Mouse (Mus musculus) gastrocnemius, adult 18-20 months (tissue): ENCODE results near the gene Nphs2. TPM values are rescaled to one million over a fixed set of nuclear protein-coding genes. Genes with fewer than 3 reads are reported as not detected.
"Not testable (repeated sequence)": the region's sequence is repeated elsewhere in the genome, so short reads cannot be mapped to it uniquely, and the experiment has no call there.

ENCODE experiments used
- DNase-seq: peaks from one replicate; pipeline ENCODE4 v3.0.0; 2021; ENCODE audit warnings: low spot score
- long read RNA-seq, 2 experiments: library from polyadenylated mRNA; stranded (forward); transcript quantifications; one replicate each; pipeline ENCODE4 v2.0.0; 2021
- total RNA-seq, 2 experiments: library from RNA; stranded (reverse); gene quantifications; 2 replicates each; pipeline ENCODE4 v1.2.3; 2021

The Nphs2 gene
- total RNA-seq = not detected
- long read RNA-seq, experiment 1 = 0 reads
- long read RNA-seq, experiment 2 = 0 reads

DNA sequence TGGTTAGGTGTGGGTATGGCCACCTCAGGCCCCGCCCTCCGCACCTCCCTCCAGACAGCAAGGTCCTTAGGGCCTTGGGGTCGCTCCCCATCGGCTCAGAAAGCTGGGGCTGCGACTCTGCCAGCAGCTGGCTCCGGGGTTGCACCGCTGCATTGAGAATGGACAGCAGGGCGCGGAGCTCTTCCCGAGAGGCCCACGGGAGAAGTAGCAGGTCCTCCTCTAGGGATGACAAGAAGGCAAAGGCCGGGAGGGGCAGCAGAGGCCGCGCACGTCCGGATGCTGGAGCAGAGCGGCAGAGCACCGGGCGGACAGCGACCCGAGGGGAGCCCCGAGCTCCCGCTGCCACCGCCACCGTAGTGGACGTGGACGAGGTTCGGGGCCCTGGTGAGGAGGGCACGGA lies at the start of gene Nphs2:
Nphs2 (plus strand) TSS at position 98 of the 400 bp plus-strand sequence.
- DNase-seq = no peak

GRCm38 (mm10) chr1:156263352-156263751 lies 47.2 kb upstream of the Nphs2 start:
- DNase-seq = peak; percentile 28

- DNase-seq = no peak
These were observed 46.6 kb upstream of the Nphs2 start for GRCm38 (mm10) chr1:156263946-156264345.

DNA sequence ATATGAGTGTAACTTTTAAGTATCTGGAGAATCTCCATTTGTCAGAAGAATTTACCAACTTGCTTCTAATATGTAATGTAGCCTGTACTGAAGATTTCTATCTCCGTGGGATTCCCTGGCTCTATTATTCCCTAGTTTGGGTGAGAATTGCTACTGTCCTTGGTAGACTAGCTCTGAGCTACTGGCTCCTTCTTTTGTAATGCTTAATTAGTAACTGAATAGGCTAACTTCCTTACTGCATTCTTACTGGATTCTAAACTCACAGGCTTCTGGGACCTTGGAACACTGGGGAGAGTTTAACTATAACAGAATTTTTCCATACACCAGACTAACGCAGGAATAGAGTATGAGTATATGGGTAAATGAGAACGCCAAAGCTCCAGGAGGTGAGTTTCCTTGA lies 42.0 kb upstream of the Nphs2 start:
- not testable (repeated sequence) for DNase-seq

DNA sequence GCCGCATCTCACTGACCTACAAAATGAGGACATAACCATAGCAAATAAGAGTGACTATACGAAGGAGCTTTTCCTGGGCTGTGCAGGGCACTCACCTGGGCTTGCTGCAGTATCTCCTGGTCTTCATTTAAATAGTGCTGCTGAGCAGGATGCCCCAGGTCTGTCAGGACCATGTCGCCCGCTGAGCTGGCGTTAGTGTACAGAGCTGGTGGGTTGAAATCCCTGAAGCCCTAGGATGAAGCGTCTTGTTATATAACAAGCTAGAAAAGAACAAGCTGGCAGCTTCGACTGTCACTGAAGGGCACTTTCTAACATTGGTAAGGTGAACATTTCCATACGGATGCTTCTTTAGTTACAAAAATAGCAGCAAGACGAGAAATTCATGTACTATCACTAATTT lies 40.1 kb upstream of the Nphs2 start:
- DNase-seq = no peak

GRCm38 (mm10) chr1:156271654-156272053 lies 38.9 kb upstream of the Nphs2 start:
- DNase-seq = no peak

DNA sequence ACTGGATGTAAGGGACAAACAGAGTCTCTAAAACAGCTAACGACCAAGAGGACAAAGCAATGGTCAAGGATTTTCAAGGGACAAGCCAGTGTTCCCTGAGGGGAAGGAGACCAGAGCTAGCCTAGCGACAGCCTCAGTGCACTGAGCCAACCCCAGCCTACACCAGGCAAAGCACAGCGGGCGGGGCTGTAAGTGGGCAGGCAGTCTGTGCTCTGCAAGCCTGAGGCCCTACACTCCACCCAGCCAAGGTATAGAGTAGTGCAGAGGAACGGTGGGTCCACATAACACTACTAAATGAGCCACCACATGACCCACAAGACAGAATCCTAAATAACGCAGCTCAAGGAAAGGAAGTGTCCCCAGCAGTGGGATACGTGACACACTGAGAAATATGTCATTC lies 36.9 kb upstream of the Nphs2 start:
- DNase-seq = no peak

GRCm38 (mm10) chr1:156280131-156280530 lies 30.4 kb upstream of the Nphs2 start:
- no peak for DNase-seq

DNA sequence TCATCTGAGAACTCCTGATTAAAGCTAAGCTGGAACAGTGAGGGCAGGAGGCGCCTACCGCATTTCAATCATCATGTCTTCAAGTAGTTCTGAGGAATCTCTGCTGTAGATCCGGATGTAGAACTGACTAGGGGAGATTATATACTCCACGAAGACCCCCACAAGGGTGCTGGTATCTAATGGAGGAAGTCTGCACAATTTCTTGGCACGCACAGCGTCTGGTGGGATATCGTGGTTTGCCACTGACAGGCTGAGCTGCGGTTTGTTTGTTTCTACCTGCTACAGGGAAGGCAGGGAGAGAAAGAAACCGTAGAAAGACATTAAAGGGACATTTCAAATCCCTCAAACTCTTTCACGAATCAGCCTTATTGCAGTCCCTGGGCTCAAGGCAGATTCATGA lies 26.3 kb upstream of the Nphs2 start:
- DNase-seq = no peak

GRCm38 (mm10) chr1:156284851-156285540 lies 25.5 kb upstream of the Nphs2 start:
- DNase-seq = no peak

GRCm38 (mm10) chr1:156285541-156285896 lies 25.0 kb upstream of the Nphs2 start:
- no peak for DNase-seq

GRCm38 (mm10) chr1:156288556-156289221 lies 21.8 kb upstream of the Nphs2 start:
- no peak for DNase-seq

GRCm38 (mm10) chr1:156289222-156289587 lies 21.3 kb upstream of the Nphs2 start:
- DNase-seq = not testable (repeated sequence)

DNA sequence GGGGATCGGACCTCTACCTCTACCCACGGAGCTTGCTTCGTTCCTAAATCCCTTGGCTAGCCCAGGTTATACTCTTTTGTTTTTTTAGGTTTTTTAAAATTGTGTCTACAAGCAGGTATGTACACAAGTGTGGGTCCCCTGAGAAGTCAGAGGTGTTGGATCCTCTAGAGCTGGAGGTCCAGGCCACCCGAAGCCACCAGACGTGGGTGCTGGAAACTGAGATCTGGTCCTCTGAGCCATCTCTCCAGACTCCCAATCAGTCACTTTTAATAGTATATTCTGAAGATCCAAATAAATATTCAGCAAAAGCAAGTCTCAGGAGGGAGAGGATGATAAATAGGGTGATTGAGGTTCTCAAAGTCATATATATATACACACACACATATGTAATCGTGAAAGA lies 20.5 kb upstream of the Nphs2 start:
- no peak for DNase-seq

- DNase-seq = no peak
These were observed 7.4 kb upstream of the Nphs2 start, which contains the start of gene Tdrd5 for GRCm38 (mm10) chr1:156302911-156303749. Tdrd5 (minus strand) TSS chr1:156303664.

DNA sequence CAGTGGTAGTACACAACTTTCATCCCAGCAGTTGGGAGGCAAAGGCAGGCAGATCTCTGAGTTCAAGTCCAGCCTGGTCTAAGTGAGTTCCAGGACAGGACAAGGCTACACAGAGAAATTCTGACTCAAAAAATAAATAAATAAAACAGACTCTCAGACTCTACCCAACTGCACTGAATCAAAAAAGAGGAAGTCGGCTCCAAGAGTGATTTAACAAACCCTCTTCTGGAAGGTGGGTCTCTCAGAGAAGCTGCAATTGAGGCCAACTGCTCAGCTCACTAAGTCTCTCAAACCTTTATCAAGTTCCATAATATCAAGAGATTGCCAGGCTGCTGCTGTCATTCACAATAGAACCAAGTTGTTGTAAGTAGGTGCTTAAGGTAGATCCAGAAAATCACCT lies 1.9 kb upstream of the Nphs2 start:
- no peak for DNase-seq

DNA sequence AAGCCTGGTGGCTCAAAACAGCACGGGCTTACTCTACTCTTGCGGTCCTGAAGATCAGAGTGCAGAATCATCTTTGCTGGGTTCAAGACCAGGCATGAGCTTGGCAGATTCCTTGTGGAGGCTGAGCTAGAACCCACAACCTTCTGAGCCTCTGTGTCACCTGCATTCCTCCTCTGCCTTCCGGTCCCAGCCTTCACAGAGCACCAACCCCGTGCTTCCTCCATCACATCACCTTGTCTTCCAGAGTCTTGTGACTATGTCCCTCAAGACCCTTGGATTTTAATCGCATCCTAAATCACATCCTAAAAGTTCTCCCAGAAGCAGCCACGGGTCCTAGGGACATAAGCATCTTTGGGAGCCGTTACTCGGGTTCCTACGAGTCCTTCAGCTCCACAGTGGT lies 12.6 kb downstream of the Nphs2 start:
- DNase-seq = no peak

DNA sequence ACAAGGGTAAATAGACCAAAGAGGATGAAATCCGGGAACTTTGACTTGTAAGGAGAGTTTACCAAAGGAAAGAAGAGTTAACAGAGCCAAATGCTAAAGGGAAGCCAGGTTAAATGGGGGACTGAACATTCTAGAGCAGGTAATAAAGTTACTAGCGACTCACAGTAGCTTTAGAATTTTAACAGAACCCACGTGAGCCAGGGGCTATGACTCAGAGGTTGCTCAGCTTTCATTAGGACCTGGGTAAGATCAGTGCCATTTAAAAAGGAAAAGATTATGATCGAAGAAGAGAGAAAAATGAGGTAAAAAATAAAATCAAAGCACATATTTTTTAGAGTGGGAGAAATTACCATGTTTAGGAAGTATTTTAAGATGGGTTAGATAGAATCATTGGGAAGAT lies 30.3 kb downstream of the Nphs2 start:
- DNase-seq = no peak

- no peak for DNase-seq
These were observed 33.9 kb downstream of the Nphs2 start for GRCm38 (mm10) chr1:156344433-156344832.

DNA sequence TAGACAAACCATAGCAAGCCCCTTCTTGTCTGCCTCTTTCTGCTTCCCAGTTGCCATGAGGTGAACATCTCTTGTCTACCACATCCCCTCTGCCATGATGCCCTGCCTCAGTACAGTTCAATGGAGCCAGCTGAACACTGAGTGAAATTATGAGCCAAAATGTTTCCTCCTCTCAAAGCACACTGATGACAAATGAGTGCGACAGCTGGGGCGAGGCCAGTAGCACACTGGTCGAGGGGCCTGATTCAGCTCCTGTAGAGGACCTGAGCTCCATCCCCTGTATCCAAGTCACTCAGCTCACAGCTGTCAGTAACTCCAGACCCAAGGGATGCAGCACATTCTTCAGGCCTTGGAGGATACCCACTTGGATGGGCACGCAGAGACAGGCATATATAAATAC lies 35.1 kb downstream of the Nphs2 start:
- DNase-seq = no peak

DNA sequence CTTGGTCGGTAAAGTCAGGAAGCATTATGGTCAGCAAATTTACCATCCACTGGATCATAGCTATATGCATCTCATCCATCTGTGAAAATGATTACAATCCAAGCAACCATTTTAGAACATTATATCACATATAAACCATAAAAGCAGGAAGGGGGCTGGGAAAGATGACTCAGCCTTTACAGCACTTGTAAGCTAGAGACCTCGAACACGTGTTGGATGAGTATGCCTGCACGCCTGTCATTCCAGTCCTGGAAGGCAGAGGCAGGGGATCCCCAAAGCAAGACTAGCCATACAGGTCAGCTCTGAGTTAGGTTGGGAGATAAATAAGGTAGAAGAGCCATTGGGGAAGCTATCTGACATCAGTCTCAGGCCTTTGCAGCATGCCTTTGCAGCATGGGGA lies 38.5 kb downstream of the Nphs2 start:
- DNase-seq = no peak

GRCm38 (mm10) chr1:156350441-156350840 lies 39.9 kb downstream of the Nphs2 start:
- DNase-seq = no peak
